Mouse (Mus musculus): ENCODE measurements around the gene Usp21.

DNA sequence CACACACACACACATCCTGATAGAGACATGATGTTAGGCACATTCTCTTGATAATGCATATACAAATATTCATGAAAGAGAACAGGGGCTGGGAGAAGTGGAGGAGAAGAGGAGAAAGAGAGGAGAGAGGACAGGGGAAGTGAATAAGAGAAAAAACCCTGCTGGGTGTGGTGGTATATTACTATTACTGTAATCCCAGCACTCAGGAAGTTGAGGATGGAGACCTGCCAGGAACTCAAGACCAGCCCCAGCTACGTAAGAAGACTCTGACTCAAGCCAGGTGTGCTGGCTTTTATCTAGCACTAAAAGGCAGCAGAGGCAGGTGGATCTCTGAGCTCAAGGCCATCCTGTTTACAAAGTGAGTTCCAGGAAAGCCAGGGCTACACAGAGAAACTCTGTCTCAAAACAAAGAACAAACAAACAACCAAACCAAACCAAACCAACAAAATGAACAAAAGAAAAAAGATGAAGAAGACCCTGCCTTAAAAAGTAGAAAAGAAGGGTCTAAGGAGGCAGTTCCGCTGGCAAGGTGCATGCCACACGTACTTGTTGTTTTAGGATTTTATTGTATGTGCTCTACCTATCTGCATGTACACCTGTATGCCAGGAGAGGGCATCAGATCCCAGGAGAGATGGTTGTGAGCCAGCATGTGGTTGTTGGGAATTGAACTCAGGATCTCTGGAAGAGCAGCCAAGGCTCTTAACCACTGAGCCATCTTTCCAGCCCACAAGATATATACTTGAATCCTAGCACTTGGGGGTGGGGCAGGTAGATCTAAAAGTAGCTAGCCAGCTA lies 23.9 kb downstream of the Usp21 start:
- no peak for TF ChIP-seq CTCF (IDR thresholded peaks at IDR 0.05; ENCODE audit: borderline replicate concordance, extremely low read depth, insufficient read depth, insufficient read length)
- TF ChIP-seq POLR2A (IDR thresholded peaks at IDR 0.05; ENCODE audit: borderline replicate concordance, extremely low read depth, insufficient read depth, insufficient read length, poor library complexity, severe bottlenecking), result no peak
